Mouse (Mus musculus) spleen, postnatal 36 days (tissue): ENCODE results near the gene Socs2.

Experiments
- DNase-seq, 2 experiments: peaks; one replicate each; pipeline ENCODE4 v3.0.0; 2022; ENCODE audit warnings: low spot score in 2 of 2, mixed read lengths in 1 of 2

Gene Socs2

DNA sequence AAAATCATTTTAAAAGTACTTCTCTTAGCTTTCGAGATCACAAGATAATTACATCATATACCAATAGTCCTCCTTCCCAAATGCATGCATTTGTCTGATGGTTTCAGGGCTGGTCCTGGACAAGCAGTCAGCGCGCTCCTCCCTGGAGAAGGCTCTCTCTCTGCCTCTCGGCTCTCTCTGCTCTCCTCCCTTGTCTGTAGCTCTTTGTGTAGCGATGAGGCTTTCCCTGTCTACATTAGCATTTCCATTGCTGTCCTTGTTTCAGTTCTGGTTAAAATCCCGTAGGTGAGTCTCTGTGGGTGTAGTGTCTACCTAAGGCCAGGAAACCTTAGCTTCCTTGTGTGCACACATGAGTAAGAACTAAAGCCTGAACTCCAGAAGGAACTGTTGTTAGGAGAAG, 62.9 kb downstream of the Socs2 start:
- DNase-seq, result no peak

DNA sequence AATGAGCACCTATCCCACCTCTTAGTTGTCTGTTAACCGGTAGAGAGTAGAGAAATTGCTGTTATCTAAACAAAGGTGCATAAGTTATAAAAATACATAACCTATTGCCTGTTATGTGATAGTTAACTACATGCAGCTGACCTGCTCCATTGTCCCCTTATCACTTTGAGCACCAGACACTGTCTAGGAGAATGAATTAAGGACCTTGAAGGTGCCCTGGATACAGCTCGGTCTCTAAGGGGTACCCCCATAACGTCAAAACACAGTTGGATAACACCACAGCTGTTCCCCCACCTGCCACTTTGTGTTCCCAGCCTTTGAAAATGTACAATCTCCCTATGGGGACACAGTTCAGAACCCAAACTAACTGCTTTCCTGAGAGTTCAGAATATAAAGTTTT, 68.5 kb downstream of the Socs2 start:
- DNase-seq, result no peak

DNA sequence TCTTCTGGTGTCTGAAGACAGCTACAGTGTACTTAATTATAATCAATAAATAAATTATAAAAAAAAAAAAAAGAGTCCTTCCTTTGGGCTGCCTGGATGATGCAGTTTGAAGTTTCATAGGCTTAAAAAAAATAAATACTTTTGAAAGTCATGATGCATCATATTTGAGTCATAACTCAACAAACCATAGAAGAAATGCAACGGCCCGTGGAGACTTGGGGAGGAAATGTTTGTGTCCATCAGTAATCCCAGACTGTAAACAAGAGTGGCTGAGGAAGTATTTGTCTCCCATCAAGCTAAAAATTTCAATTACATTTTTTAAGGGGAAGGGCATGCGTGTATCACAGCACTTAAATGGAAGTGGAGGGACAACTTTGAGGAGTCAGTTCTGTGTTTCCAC, 69.2 kb downstream of the Socs2 start:
- DNase-seq, result no peak

DNA sequence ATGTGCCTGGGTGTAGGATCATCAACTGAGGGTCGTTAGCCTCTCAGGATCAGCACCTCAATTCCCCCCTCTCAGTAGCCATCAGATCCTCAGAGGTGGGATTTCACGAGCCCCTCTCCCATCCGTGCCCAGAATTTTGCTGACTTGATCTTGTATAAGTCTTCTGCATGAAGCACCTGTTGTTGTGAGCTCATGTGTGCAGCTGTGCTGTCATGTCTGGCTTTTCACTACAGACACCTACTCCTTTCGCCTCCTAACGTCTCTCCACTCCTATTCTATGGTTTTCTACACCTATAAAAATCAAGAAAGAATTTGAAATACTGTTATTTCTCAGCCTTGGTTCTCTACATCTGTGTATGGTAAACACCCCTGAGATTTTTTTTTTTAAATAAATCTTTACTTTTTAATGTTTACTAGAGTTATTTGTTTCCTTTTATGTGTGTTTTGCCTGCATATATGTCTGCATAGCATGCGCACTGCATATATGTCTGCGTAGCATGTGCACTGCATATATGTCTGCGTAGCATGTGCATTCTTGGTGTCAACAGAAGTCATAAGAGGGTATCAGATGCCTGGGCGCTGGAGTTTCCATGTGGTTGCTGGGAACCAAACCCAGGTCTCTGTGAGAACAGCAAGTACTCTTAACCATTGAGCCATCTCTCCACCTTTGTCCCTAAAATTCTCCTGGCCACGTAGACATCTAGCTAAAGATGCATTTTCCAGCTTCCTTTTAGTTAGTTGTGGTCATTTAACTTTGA, 74.0 kb downstream of the Socs2 start:
- DNase-seq, result no peak

DNA sequence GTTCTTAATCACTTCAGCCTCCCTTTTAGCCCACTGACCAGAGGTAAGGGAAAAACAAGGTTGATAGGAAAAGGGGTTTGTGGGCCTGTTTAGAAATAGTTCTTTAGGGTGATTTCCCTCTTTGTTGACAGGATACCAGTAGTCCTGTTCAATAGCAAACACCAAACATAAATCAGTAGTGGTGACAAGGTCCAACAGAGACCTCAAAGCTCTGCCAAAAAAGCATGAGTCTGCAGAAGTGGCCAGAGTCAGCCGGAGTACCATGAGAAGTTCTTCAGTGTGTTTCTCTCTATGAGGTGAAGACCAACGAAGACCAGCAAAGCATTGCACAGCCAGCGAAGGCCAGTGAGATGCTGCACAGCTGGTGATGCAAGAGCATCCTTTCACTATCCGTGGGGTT, 76.3 kb downstream of the Socs2 start:
- no peak for DNase-seq

DNA sequence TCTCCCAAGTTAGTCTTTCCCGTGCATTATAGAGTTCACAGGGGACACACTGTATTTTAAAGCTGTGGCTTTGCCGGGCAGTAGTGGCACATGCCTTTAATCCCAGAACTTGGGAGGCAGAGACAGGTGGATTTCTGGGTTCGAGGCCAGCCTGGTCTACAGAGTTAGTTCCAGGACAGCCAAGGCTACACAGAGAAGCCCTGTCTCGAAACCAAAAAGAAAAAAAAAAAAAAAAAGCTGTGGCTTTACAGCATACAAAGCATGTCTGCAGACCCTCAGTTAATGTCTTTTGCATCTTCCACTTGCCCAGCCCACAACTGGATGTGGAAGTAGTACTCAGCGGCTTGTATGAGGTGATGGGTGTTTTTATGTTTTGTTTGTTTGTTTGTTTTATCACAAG, 79.4 kb downstream of the Socs2 start:
- DNase-seq, result no peak

DNA sequence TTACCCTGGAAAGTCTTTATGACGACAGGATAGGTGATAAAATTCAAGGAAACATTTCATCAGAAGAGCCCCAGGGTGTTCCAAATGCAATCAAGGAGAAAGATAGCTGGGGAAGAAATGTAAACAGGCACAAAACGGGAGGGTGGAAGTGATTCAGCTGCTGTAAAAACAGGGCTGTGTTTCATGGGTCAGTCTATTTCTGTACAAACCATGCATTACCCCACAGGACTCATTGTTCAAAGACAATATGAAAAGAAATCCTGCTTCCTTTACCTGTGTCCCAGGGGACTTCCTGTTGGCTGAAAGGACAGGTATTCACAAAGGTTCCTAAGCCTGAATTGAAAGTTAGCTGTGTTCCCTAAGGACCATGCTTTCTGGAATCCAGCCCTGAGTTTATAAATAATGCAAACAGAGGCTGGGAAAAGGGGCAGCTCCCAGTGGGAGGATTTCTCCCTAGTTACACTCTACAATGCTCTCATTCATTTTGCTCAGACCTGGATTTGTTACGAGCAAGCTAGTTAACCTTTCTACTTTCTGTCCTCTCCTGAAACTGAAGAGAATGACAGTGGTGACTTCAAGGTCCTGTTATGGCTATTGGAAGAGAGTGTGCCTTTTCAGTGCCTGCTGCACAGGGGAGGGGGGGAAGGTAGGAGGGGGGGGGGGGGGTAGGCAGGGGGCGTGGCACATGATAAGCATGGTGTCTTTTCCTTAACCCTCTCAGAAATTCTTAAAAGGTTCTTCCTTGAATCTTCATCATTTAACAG, 80.0 kb downstream of the Socs2 start:
- DNase-seq, result no peak
